Mouse (Mus musculus) gastrocnemius, adult 2 months (tissue): ENCODE results near the gene Ddx19b. TPM values are rescaled to one million over a fixed set of nuclear protein-coding genes. Genes with fewer than 3 reads are reported as not detected.
"Not testable (repeated sequence)": the region's sequence is repeated elsewhere in the genome, so short reads cannot be mapped to it uniquely, and the experiment has no call there.

Experiments used
- DNase-seq: peaks from one replicate; pipeline ENCODE4 v3.0.0; 2022
- H3K27ac ChIP-seq: fragments of 200-600 bp; 2 replicates; pipeline ENCODE4 v1.8.1; 2022; ENCODE audit warnings: mild to moderate bottlenecking
- H3K4me3 ChIP-seq: fragments of 200-600 bp; 2 replicates; pipeline ENCODE4 v1.8.1; 2022; ENCODE audit warnings: mild to moderate bottlenecking, moderate library complexity
- CTCF ChIP-seq: fragments of 200-600 bp; IDR thresholded peaks from 2 replicates; pipeline ENCODE4 v1.8.1; 2022; ENCODE audit warnings: antibody characterized with exemption, mild to moderate bottlenecking, moderate library complexity
- intact Hi-C: fragments of 180-260 bp; cut with DNase I; formaldehyde crosslinking; loops from one replicate; pipeline ENCODE4 v1.15.1; 2025
- total RNA-seq, 2 experiments: library from RNA; stranded (reverse); gene quantifications; 2 replicates each; pipeline ENCODE4 v1.2.3; 2021

Gene Ddx19b
- total RNA-seq, 2 experiments from 2014 or later, result 11.4 to 13.0 TPM

DNA sequence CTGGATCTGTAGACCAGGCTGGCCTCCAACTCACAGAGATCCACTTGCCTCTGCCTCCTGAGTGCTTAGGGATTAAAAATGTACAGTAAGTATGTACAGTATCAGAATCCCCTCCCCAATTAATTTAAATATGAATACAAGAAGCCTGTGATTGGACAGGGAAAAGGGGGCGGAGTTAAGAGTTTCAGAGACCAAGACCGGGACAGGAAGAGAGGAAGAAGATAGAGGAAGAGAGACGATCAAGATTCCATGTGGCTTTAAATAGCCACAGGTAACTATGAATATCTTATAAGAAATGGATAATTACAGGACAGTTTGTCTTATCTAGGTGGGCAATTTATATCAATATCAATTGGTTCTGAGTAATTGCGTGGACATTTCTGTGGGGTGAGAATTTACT is 2.0 kb downstream of the Ddx19b start:
- intact Hi-C loops, result no loop called here
- TF ChIP-seq CTCF, result no peak
- no peak overlapping the region for H3K4me3 ChIP-seq

GRCm38 (mm10) chr8:111027391-111027937 is 4.1 kb downstream of the Ddx19b start:
- Histone ChIP-seq H3K4me3 (peak overlapping the region; percentile 92), H3K27ac (peak overlapping the region; percentile 93)
- no peak for TF ChIP-seq CTCF
- intact Hi-C loops, result no loop called here
- peak; percentile 90 for DNase-seq

More for the DNA sequence above, 2.0 kb downstream of the Ddx19b start:
- H3K27ac ChIP-seq, result no peak overlapping the region
- DNase-seq, result no peak

GRCm38 (mm10) chr8:111026609-111027008 is 4.9 kb downstream of the Ddx19b start:
- H3K27ac ChIP-seq, DNase-seq, intact Hi-C loops, H3K4me3 ChIP-seq: not testable (repeated sequence)

DNA sequence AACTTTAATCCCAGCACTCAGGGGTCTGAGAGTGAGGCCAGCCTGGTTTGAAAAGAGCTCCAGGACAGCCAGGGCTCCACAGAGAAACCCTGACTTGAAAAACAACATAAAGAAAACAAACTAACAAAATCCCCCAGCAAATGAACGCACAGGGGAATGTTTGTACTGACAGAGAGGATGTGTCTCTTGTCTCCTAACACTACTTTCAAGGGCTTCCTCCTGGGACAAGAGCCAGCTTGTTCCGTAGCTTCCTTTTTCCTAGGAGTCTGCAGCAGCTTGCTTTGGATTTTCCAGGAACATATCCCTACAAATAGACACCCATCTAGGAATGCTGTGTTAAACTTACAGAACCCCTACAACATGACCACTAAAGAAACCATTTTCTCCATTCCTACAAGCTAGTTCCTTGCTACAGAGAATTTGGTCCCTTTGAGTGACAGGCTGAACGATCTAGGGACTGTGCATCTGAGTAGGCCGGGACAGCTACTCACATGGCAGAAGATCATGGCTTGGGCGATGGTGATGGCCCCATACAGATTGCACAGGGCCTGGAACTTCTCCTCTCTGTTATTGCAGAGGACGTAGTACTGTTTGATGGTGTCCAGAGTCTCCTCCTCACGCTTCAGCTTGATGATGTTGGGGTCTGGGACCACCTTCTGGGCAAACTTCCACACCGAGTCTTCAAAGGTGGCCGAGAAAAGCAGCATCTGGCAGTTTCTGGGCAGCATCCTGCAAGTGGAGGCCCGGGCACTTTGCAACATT is 21.1 kb downstream of the Ddx19b start:
- H3K27ac ChIP-seq, H3K4me3 ChIP-seq, intact Hi-C loops, DNase-seq: not testable (repeated sequence)

- TF ChIP-seq CTCF, result peak; percentile 58
- Histone ChIP-seq H3K4me3 (peak within 1 kb of the TSS; percentile 81), H3K27ac (peak within 1 kb of the TSS; percentile 91)
- DNase-seq, result peak; percentile 92
- intact Hi-C loops, result no loop called here
These were observed 33.7 kb downstream of the Ddx19b start, which contains the start of gene Ddx19a for GRCm38 (mm10) chr8:110997547-110998531. TSS of gene Ddx19a (minus strand) at chr8:110997800.

GRCm38 (mm10) chr8:110996641-110997430 is 34.7 kb downstream of the Ddx19b start:
- Histone ChIP-seq H3K4me3 (peak overlapping the region; percentile 81), H3K27ac (peak overlapping the region; percentile 91)
- intact Hi-C loops, result no loop called here
- DNase-seq, result no peak
- TF ChIP-seq CTCF, result no peak

GRCm38 (mm10) chr8:110990017-110990416 is 41.5 kb downstream of the Ddx19b start:
- peak; percentile 73 for DNase-seq

GRCm38 (mm10) chr8:110987805-110988744 is 43.5 kb downstream of the Ddx19b start:
- intact Hi-C loops, result no loop called here
- TF ChIP-seq CTCF, result no peak
- H3K27ac ChIP-seq, result no peak overlapping the region
- DNase-seq, result no peak
- no peak overlapping the region for H3K4me3 ChIP-seq

More at GRCm38 (mm10) chr8:110990017-110990416, 41.5 kb downstream of the Ddx19b start:
- no peak for TF ChIP-seq CTCF
- H3K27ac ChIP-seq, result peak overlapping the region; percentile 78
- intact Hi-C loops, result no loop called here
- no peak overlapping the region for H3K4me3 ChIP-seq

DNA sequence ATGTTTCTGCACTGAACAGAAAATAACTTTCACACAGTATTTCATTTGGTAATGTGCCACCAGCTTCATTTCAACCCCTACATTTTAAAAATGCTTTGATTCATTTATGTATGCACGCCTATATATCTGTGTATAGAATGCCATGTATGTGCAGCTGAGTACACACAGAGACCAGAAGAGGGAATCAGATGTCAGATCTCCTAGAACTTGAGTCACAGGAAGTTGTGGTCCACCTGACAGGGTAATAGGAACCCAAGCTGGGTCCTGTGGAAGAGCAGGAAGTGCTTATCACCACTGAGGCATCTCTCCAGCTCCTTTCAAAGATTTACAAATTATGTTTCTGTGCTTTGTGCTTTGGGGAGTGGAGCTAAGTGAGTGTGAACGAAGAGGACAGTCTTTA is 50.2 kb downstream of the Ddx19b start:
- H3K27ac ChIP-seq, result no peak overlapping the region
- no peak for DNase-seq
- no peak overlapping the region for H3K4me3 ChIP-seq
- intact Hi-C loops, result no loop called here
- TF ChIP-seq CTCF, result no peak

GRCm38 (mm10) chr8:110977987-110978386 is 53.6 kb downstream of the Ddx19b start:
- H3K27ac ChIP-seq, H3K4me3 ChIP-seq, intact Hi-C loops, DNase-seq: not testable (repeated sequence)

- intact Hi-C loops, H3K4me3 ChIP-seq, DNase-seq, H3K27ac ChIP-seq: not testable (repeated sequence)
These were observed 55.0 kb downstream of the Ddx19b start for GRCm38 (mm10) chr8:110976532-110976931.
